Mouse (Mus musculus) urinary bladder, postnatal 0 days (tissue): ENCODE results near the gene Edem3. TPM values are rescaled to one million over a fixed set of nuclear protein-coding genes. Genes with fewer than 3 reads are reported as not detected.

Experiments used
- polyA plus RNA-seq: library from polyadenylated mRNA; unstranded; fragments of >200 nt; fragmentation: Nextera tagmentation; extraction: Ambion mirVana; gene quantifications from 2 replicates; pipeline ENCODE4 v1.2.1, GENCODE M21; 2015

The Edem3 gene
- 6.8 and 8.3 TPM in 2 replicates for polyA plus RNA-seq

DNA sequence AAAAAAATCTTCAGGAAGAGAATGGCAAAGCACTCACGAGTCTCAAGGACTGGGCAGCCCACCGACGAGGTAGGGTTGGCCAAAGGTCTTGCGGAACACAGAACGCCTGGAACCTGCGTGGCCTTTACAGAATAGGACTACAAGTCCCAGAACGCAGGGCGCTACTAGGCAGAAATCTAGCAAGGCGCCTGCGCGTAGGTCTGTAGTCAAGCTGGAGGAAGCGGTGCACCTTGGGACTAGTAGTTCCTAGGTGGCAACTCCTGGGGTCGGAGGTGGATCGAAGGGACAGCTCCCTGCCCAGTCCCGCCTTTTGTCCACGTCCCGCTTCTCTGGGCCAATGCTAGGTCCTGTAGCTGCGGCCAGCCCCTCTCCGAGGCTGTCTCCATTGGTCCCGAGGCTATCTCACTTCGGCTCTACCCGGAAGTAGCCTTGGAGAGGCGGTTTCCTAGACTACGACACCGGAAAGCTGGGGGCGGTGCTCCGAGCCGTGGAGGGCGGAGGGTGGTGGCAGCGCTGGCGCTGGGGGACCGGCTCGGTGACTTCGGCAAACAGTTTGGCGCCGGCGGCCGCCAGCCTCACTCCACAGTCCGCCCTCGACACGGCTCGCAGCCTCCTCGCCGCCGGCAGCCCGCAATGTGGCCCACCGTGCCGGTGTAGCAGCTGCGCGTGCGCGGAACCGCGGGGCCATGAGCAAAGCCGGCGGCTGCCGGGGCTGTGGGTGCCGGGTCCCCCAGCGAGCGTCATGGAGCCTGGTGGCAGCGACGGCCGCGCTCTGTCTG is at the start of gene Edem3:
TSS of gene Edem3 (plus strand) at position 491 of the 779 bp plus-strand sequence.

Other genes with a start within 250 kb of the Edem3 start
- 122 and 154 TPM in 2 replicates for gene Fam129a, start 184.2 kb upstream of the Edem3 start, polyA plus RNA-seq